Mouse (Mus musculus) stomach, embryonic 15.5 days (tissue): ENCODE measurements around the gene Rbp1. TPM values are rescaled to one million over a fixed set of nuclear protein-coding genes. Genes with fewer than 3 reads are reported as not detected.

ENCODE experiments used
- ATAC-seq: fragments of 200-750 bp; cut with Nextera tagmentation; 2 replicates; pipeline ENCODE4 v1.8.0; 2017; ENCODE audit warnings: low read depth, moderate number of reproducible peaks, moderate TSS enrichment; ENCODE audit not compliant: insufficient read depth, low FRiP score
- H3K27ac ChIP-seq: fragments of 300-500 bp; sonication (generic); 2 replicates; pipeline ENCODE4 v1.5.1; 2015; ENCODE audit warnings: mild to moderate bottlenecking, inconsistent platforms
- H3K27me3 ChIP-seq: fragments of 300-500 bp; sonication (generic); replicated peaks from 2 replicates; pipeline ENCODE4 v1.6.1; 2015; ENCODE audit warnings: inconsistent platforms
- H3K36me3 ChIP-seq: fragments of 300-500 bp; sonication (generic); 2 replicates; pipeline ENCODE4 v1.6.1; 2015; ENCODE audit warnings: inconsistent platforms
- H3K4me1 ChIP-seq: fragments of 300-500 bp; sonication (generic); 2 replicates; pipeline ENCODE4 v1.6.1; 2015; ENCODE audit warnings: inconsistent platforms
- H3K4me2 ChIP-seq: fragments of 300-500 bp; sonication (generic); 2 replicates; pipeline ENCODE4 v1.6.1; 2015; ENCODE audit warnings: mild to moderate bottlenecking, inconsistent platforms
- H3K4me3 ChIP-seq: fragments of 300-500 bp; sonication (generic); replicated peaks from 2 replicates; pipeline ENCODE4 v1.5.1; 2015; ENCODE audit warnings: inconsistent platforms
- H3K9ac ChIP-seq: fragments of 300-500 bp; sonication (generic); 2 replicates; pipeline ENCODE4 v1.6.1; 2015; ENCODE audit warnings: inconsistent platforms
- H3K9me3 ChIP-seq: fragments of 300-500 bp; sonication (generic); 2 replicates; pipeline ENCODE4 v1.6.1; 2016; ENCODE audit warnings: inconsistent platforms
- WGBS: fragments of 180-500 bp; shearing (Covaris S2); methylation state at CpG from one replicate; pipeline ENCODE4 v1.1.7; 2015; 5-methylcytosine and 5-hydroxymethylcytosine counted together
- polyA plus RNA-seq: library from polyadenylated mRNA; unstranded; fragments of >200 nt; fragmentation: Nextera tagmentation; extraction: Ambion mirVana; gene quantifications from 2 replicates; pipeline ENCODE4 v1.2.1, GENCODE M21; 2015

Gene Rbp1
- polyA plus RNA-seq, 1 experiment from 2014 or later = 79.9 TPM

DNA sequence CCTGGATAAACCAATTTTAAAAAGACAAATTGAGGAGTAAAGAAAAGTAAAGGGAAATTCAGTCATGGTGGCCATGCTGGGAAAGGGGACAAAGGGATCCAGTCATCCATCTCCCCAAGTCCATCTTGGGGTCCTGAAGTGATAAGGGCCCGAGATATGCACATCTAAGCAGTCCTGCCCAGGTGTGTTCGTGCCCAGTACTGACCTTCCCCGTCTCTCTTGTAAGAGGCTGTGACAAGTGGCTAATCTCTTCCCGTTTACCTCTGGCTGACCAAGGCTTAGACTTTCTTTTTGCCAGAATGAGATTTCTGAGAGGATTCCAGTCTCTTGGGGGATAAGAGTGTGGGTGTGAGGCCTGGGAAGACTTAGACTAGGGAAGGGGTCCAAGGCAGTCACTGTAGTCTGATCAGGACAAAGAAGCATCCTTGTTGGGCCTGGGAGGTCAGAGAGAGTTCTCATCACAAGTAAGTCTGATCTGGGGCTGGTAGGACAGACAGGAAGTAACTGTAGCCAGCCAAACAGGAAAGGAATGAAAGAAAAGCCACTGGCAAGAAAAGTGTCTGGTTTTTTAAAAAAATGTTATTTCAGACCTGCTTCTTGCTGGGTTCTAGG lies 5.3 kb downstream of the Rbp1 start:
- no peaks in the 10 kb centered on the region for H3K9me3 ChIP-seq
- no peak for ATAC-seq
- H3K36me3 ChIP-seq = no peaks in the 10 kb centered on the region
- peaks cover 32% of the 10 kb centered on the region for H3K4me1 ChIP-seq
- 58% methylated on average over 4 of the region's 4 CpGs for WGBS
- H3K9ac ChIP-seq = no peak overlapping the region
- H3K4me2 ChIP-seq = peak overlapping the region; percentile 89
- H3K27me3 ChIP-seq = no peaks in the 10 kb centered on the region
- H3K27ac ChIP-seq = peak overlapping the region; percentile 54; the same call in 1 of the 2 replicates
- no peak overlapping the region for H3K4me3 ChIP-seq

- Histone ChIP-seq H3K4me2 (peak overlapping the region; percentile 16; the same call in 1 of the 2 replicates), H3K4me1 (peaks cover 32% of the 10 kb centered on the region), H3K36me3 (no peaks in the 10 kb centered on the region), H3K9me3 (no peaks in the 10 kb centered on the region), H3K4me3 (no peak overlapping the region), H3K27me3 (no peaks in the 10 kb centered on the region), H3K9ac (no peak overlapping the region), H3K27ac (peak overlapping the region; percentile 18; the same call in 1 of the 2 replicates)
- WGBS = 50% methylated on average over 8 of the region's 8 CpGs
- ATAC-seq = no peak
Measured at GRCm38 (mm10) chr9:98428783-98429182, 6.0 kb downstream of the Rbp1 start.

DNA sequence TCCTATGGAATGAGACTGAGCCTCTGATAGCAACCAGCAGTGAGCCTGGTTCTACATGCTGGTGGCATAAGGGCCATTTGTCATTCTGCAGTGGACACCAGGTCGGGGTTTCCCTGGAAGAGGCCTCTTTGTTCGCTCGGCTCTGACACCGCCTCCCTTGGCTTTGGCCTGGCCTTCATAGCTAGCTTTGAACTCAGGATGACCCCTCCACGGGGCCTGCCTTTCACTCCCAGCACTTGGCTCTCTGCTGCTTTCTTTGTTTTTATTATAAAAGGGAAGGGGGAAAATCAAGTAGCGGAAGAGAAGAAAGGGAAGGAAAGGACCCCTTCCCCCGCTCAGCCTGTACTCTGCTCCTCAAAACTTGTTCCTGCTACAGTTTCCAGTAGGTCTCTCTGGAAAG lies 7.0 kb downstream of the Rbp1 start:
- Histone ChIP-seq H3K27ac (peak overlapping the region; percentile 78), H3K9ac (no peak overlapping the region), H3K36me3 (no peaks in the 10 kb centered on the region), H3K4me2 (peak overlapping the region; percentile 34), H3K4me3 (no peak overlapping the region), H3K27me3 (no peaks in the 10 kb centered on the region), H3K4me1 (peaks cover 28% of the 10 kb centered on the region), H3K9me3 (no peaks in the 10 kb centered on the region)
- peak; percentile 54 for ATAC-seq
- WGBS = 12% methylated on average over 7 of the region's 7 CpGs

- 28% methylated on average over 3 of the region's 3 CpGs for WGBS
- no peaks in the 10 kb centered on the region for H3K9me3 ChIP-seq
- no peak overlapping the region for H3K4me3 ChIP-seq
- no peaks in the 10 kb centered on the region for H3K36me3 ChIP-seq
- no peaks in the 10 kb centered on the region for H3K27me3 ChIP-seq
- peaks cover 28% of the 10 kb centered on the region for H3K4me1 ChIP-seq
- peak overlapping the region; percentile 78; the same call in 1 of the 2 replicates for H3K27ac ChIP-seq
- no peak for ATAC-seq
- H3K4me2 ChIP-seq = no peak overlapping the region
- H3K9ac ChIP-seq = no peak overlapping the region
Measured at GRCm38 (mm10) chr9:98430528-98430927, 7.8 kb downstream of the Rbp1 start.

DNA sequence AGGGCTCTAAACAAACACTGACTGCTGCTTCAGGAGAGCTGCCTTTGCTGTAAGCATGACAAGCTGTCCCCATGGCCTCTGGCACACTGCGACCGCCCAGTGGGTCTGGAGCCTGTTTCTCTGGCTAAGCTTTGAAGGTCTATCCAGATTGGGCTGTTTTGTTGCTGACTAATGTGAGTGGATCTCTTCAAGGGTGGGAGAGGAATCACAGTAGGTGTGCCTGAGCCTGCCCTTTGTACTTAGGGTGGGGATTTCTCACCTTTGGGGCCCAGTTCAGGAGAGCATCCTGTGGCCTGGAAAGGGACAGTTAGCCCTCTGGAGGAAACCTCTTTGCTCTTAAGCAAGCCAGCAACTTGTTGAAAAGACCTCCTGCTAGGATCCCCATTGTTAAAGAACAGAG lies 10.3 kb downstream of the Rbp1 start:
- no peaks in the 10 kb centered on the region for H3K36me3 ChIP-seq
- no peaks in the 10 kb centered on the region for H3K9me3 ChIP-seq
- peak; percentile 47 for ATAC-seq
- WGBS = 64% methylated on average over 2 of the region's 2 CpGs
- H3K27ac ChIP-seq = peak overlapping the region; percentile 79
- H3K27me3 ChIP-seq = no peaks in the 10 kb centered on the region
- no peak overlapping the region for H3K4me3 ChIP-seq
- peak overlapping the region; percentile 13; the same call in 1 of the 2 replicates for H3K4me2 ChIP-seq
- H3K9ac ChIP-seq = no peak overlapping the region
- H3K4me1 ChIP-seq = peaks cover 19% of the 10 kb centered on the region

- WGBS = 41% methylated on average over 4 of the region's 4 CpGs
- Histone ChIP-seq H3K27ac (peak overlapping the region; percentile 79), H3K9ac (no peak overlapping the region), H3K27me3 (no peaks in the 10 kb centered on the region), H3K36me3 (no peaks in the 10 kb centered on the region), H3K4me3 (no peak overlapping the region), H3K4me2 (no peak overlapping the region), H3K9me3 (no peaks in the 10 kb centered on the region), H3K4me1 (peaks cover 10% of the 10 kb centered on the region)
- no peak for ATAC-seq
Measured at GRCm38 (mm10) chr9:98433956-98434588, 11.3 kb downstream of the Rbp1 start.

- no peaks in the 10 kb centered on the region for H3K36me3 ChIP-seq
- ATAC-seq = no peak
- H3K27me3 ChIP-seq = no peaks in the 10 kb centered on the region
- H3K4me1 ChIP-seq = no peaks in the 10 kb centered on the region
- H3K9ac ChIP-seq = no peak overlapping the region
- no peak overlapping the region for H3K4me2 ChIP-seq
- H3K27ac ChIP-seq = no peak overlapping the region
- no peaks in the 10 kb centered on the region for H3K9me3 ChIP-seq
- 72% methylated on average over 4 of the region's 4 CpGs for WGBS
- H3K4me3 ChIP-seq = no peak overlapping the region
Measured at GRCm38 (mm10) chr9:98437819-98438218, 15.1 kb downstream of the Rbp1 start.

GRCm38 (mm10) chr9:98439091-98439490 lies 16.3 kb downstream of the Rbp1 start:
- H3K9me3 ChIP-seq = no peaks in the 10 kb centered on the region
- H3K4me3 ChIP-seq = no peak overlapping the region
- no peaks in the 10 kb centered on the region for H3K36me3 ChIP-seq
- no peak overlapping the region for H3K27ac ChIP-seq
- 70% methylated on average over 3 of the region's 3 CpGs for WGBS
- ATAC-seq = no peak
- H3K4me1 ChIP-seq = no peaks in the 10 kb centered on the region
- H3K27me3 ChIP-seq = no peaks in the 10 kb centered on the region
- H3K4me2 ChIP-seq = no peak overlapping the region
- no peak overlapping the region for H3K9ac ChIP-seq

DNA sequence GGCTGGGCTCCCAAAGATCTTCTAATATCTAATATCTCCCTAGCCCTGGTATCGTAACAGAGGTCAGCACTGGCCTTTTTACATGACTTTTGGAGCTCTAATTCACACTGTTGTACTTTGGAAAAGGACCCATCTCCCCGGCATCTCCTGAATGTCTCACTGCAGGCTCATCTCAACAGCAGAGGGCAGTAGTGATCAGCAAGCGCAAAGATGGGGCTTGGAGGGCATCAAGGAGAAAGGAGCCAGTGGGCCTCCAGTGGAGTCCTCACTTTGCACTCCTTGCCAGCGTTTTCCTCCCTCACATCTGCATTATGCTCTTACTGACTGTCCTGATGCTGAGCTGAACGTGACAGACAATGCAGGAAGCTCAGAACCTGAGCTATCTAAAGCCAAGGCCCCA lies 19.9 kb downstream of the Rbp1 start:
- Histone ChIP-seq H3K4me3 (no peak overlapping the region), H3K4me1 (peaks cover 4% of the 10 kb centered on the region; the same call in 1 of the 2 replicates), H3K9me3 (no peaks in the 10 kb centered on the region), H3K9ac (no peak overlapping the region), H3K27ac (no peak overlapping the region), H3K27me3 (no peaks in the 10 kb centered on the region), H3K4me2 (no peak overlapping the region), H3K36me3 (no peaks in the 10 kb centered on the region)
- WGBS = 57% methylated on average over 5 of the region's 5 CpGs
- no peak for ATAC-seq

GRCm38 (mm10) chr9:98445359-98446149 lies 22.8 kb downstream of the Rbp1 start:
- H3K27me3 ChIP-seq = no peaks in the 10 kb centered on the region
- WGBS = 74% methylated on average over 9 of the region's 9 CpGs
- H3K27ac ChIP-seq = no peak overlapping the region
- H3K36me3 ChIP-seq = no peaks in the 10 kb centered on the region
- no peak overlapping the region for H3K9ac ChIP-seq
- peaks cover 4% of the 10 kb centered on the region; the same call in 1 of the 2 replicates for H3K4me1 ChIP-seq
- peak; percentile 50; the same call in 1 of the 2 replicates for ATAC-seq
- no peak overlapping the region for H3K4me3 ChIP-seq
- no peaks in the 10 kb centered on the region for H3K9me3 ChIP-seq
- H3K4me2 ChIP-seq = no peak overlapping the region

DNA sequence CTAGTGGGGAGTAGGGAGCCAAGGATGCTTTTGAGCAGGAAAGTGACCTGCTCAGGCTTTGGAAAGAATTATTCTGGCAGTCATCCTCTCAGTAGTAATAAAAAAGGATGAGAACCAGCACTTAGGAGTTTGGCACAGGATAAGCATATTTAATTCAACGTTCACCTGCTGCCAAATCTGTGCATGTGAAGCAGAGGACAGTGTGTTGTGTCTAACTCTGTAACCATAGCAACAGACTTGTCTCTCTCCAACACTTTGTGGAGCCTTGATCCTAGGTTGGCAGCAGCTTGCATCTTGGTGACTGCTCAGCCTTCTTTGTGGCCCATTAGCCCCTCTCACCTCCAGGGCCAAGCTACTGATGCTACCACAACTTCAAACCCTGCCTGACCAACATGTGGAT lies 28.2 kb downstream of the Rbp1 start:
- Histone ChIP-seq H3K4me2 (no peak overlapping the region), H3K4me3 (no peak overlapping the region), H3K9ac (no peak overlapping the region), H3K27ac (no peak overlapping the region), H3K36me3 (no peaks in the 10 kb centered on the region), H3K4me1 (no peaks in the 10 kb centered on the region), H3K27me3 (no peaks in the 10 kb centered on the region), H3K9me3 (no peaks in the 10 kb centered on the region)
- WGBS = 68% methylated on average over 1 of the region's 1 CpGs
- no peak for ATAC-seq

DNA sequence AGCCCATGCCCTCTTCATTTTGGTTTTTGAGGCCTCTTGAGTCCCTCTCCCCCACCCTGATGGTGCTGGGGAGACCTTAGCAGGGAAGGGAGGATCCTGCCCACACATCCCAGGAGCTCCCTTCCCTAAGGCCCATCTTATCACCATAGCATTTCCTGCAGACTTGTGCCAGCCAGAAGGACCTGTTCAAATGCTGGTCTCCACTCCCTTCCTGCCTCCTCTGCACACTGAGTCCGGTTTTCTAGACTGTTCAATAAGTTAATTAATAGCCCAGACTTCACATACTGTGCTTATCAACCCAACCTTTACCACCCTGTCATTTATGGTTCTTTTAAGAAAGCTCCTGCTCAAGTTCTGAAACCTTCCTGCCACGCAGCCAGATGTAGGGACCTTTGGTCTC lies 43.9 kb downstream of the Rbp1 start:
- no peak overlapping the region for H3K9ac ChIP-seq
- 34% methylated on average over 2 of the region's 2 CpGs for WGBS

More for the DNA sequence above, 43.9 kb downstream of the Rbp1 start:
- H3K4me3 ChIP-seq = no peak overlapping the region
- H3K36me3 ChIP-seq = no peaks in the 10 kb centered on the region
- H3K4me2 ChIP-seq = no peak overlapping the region
- ATAC-seq = peak; percentile 89
- H3K27me3 ChIP-seq = no peaks in the 10 kb centered on the region
- no peak overlapping the region for H3K27ac ChIP-seq
- no peaks in the 10 kb centered on the region for H3K9me3 ChIP-seq
- no peaks in the 10 kb centered on the region for H3K4me1 ChIP-seq
